Mouse (Mus musculus) kidney, postnatal 14 days (tissue): ENCODE data around the gene Pitpna.
"Not testable (repeated sequence)": the region's sequence is repeated elsewhere in the genome, so short reads cannot be mapped to it uniquely, and the experiment has no call there.

Experiments
- DNase-seq: peaks from one replicate; pipeline ENCODE4 v3.0.0; 2022; ENCODE audit warnings: mixed read lengths

Gene Pitpna

GRCm38 (mm10) chr11:75587493-75588284 is at the start of gene Pitpna:
Gene Pitpna (plus strand): TSS chr11:75588097.
- peak; percentile 98 for DNase-seq

GRCm38 (mm10) chr11:75538184-75538969 is 49.5 kb upstream of the Pitpna start:
- no peak for DNase-seq

GRCm38 (mm10) chr11:75538970-75539299 is 49.0 kb upstream of the Pitpna start:
- DNase-seq = no peak

GRCm38 (mm10) chr11:75540209-75540608 is 47.7 kb upstream of the Pitpna start:
- no peak for DNase-seq

- DNase-seq = peak; percentile 42
Measured at GRCm38 (mm10) chr11:75540710-75541581, 47.0 kb upstream of the Pitpna start.

GRCm38 (mm10) chr11:75544713-75545112 is 43.2 kb upstream of the Pitpna start:
- no peak for DNase-seq

- no peak for DNase-seq
Measured at GRCm38 (mm10) chr11:75546057-75546456, 41.8 kb upstream of the Pitpna start.

GRCm38 (mm10) chr11:75549658-75550111 is 38.2 kb upstream of the Pitpna start:
- DNase-seq = peak; percentile 54

- DNase-seq = no peak
Measured at GRCm38 (mm10) chr11:75550200-75550946, 37.5 kb upstream of the Pitpna start.

GRCm38 (mm10) chr11:75551321-75551720 is 36.6 kb upstream of the Pitpna start:
- DNase-seq = peak; percentile 61

- DNase-seq = peak; percentile 49
Measured at GRCm38 (mm10) chr11:75551961-75552441, 35.9 kb upstream of the Pitpna start.

GRCm38 (mm10) chr11:75552906-75553482 is 34.9 kb upstream of the Pitpna start:
- DNase-seq = no peak

- DNase-seq = not testable (repeated sequence)
Measured at GRCm38 (mm10) chr11:75556006-75556405, 31.9 kb upstream of the Pitpna start.

- no peak for DNase-seq
Measured at GRCm38 (mm10) chr11:75557142-75557541, 30.8 kb upstream of the Pitpna start.

GRCm38 (mm10) chr11:75558101-75558500 is 29.8 kb upstream of the Pitpna start:
- no peak for DNase-seq

- no peak for DNase-seq
Measured at GRCm38 (mm10) chr11:75559870-75560504, 27.9 kb upstream of the Pitpna start.

GRCm38 (mm10) chr11:75560530-75561409 is 27.1 kb upstream of the Pitpna start:
- no peak for DNase-seq

- DNase-seq = no peak
Measured at GRCm38 (mm10) chr11:75561410-75561791, 26.5 kb upstream of the Pitpna start.

- no peak for DNase-seq
Measured at GRCm38 (mm10) chr11:75562840-75563239, 25.1 kb upstream of the Pitpna start.
